Mouse (Mus musculus) retina, postnatal 1 day (tissue): Measurements from ENCODE around the gene Nup153.
A peak's percentile ranks its signal among the peaks of the same experiment; 100 is the strongest.

Source experiments
- DNase-seq: peaks from one replicate; pipeline ENCODE4 v3.0.0-alpha.2; 2012

The Nup153 gene

DNA sequence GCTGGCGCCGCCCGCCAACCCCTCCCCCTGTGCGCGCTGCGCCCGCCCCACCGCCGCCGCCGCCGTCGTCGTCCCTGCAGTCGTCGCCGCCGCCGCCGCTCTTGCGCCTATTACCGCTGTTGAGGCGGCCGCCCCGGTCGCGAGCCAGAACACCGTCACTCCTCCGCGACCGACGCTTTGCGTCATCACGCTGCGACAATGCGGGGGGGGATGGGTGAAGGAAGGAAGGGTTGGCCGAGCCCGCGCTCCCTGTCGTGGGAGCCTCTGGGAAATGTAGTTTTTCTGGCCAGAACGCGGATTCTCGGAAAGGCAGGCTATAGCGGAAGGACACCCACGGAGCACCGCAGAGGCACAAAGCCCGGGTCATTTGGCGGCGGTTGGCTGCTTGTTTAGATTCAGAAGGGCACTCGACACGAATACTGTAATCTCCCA is at the start of gene Nup153:
Nup153 (minus strand) TSS at position 104 of the 432 bp plus-strand sequence.
- DNase-seq, result peak; percentile 99

DNA sequence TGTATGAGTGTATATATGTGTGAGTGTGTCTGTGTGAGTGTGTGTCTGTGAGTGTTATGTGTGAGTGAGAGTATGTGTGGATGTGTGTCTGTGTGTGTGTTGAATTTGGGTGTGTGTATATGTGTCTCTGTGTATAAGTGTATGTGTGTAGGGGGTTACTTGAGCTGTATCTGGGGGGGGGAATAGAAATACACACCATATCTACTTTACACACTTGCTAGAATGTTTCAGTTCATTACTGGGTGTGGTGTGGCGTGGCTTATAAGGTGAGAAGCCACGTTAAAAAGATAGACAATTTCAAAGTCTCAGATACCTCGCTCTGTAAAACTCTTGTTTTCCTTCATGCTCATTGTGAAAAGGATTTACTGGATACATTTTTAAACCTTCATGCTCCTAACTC is 49.7 kb upstream of the Nup153 start:
- DNase-seq, result no peak

DNA sequence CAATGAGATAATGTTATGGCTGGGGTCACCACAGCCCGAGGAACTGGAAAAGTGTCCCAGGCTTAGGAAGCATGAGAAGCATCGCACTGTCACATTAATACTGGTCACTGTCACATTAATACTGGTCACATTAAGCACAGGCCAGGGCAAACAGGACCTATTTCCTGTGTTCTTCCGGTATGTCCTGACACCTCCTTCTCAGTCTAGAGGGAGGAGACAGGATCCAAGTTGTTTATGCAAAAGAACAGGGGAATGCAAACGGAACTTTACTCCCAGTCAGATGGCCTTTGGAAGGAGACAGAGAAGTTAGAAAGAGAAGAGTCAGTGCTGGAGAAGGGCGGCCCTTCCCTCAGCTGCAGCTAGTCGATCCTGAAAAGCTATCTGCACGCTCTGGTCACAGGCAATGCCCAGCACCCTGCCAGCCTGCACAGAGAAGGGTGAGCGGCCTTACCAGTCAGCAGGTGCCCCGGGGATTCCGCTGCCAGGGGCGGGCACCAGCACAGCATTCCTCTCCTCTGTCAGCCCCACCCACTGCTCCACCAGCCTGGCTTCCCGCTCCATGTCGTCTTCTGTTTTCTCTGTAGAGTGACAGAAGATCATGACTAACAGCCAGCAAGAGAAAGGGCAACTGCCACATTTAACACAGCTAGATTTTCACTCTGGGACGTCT is 49.0 kb upstream of the Nup153 start:
- DNase-seq, result no peak

DNA sequence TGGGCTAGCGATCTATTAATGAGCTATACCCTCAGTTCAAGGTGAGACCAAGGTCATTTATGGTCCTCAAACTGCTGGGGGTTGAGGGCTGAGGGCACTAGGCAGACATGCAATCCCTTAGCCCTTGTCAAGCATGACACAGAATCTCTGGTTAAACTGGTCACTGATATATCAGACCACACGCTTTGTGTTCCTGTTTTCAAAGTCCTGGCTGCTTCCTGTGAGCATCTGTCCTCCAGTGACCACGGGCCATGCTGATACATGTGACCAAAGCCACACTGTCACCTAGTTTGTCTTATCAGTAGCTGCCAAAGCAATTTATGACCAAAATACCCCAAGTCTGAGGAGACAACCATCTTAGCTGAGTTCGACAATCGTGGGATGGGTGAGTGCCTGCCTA is 47.3 kb upstream of the Nup153 start:
- no peak for DNase-seq

DNA sequence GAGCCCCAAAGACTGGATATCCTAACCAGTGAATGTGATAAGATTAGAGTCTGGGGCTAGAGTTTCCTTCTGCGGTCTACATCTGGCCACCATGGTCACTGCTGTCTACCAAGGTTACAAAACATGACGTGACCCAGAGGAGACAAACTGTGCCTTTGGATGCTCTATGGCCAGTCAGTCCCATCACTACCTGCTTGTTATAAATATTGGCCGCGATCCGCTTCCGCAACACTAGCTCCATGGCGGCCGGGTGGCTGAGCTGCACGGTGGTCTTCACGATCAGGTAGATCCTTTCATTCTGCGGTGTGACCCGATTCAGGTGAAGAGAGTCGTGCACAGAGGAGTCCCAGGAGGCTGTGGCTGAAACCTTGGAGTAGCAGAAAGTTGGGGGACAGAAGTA is 44.8 kb upstream of the Nup153 start:
- no peak for DNase-seq

DNA sequence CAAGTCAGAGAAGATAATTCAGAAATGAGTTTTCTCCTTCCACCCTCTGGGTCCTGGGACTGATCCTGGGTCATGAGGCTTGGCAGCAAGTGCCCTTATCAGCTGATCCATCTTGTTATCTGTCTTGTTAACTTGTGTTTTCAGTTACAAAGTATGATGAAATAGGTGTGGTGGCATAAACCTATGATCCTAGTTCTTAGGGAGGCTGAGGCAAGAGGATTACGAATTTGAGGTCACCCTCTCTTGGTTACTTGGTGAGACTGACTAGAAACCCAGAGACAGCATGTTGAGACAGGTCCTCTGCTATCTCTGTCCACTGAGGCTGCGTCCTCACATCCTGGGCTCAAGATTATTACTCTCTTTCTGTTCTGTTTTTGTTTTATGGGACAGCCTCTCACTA is 37.6 kb upstream of the Nup153 start:
- DNase-seq, result no peak

DNA sequence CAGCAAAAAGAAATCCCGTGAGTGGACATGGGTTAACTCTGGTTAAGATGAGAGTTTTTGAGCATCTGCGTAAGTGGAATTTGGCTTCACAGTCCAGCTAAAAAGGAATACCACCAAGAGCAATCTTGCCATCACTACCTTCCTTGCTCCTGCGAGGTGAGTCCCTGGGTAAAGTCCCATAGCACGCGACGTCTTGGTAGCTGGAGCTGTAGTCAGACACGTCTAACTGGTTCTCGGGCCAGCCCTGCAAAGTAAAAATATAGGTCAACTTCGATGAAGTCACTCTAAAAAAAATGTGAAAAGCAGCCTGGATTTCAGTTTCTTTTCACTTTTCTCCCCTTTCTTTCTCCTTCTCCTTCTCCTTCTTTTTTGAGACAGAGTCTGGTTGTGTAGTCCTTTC is 35.5 kb upstream of the Nup153 start:
- DNase-seq, result no peak

DNA sequence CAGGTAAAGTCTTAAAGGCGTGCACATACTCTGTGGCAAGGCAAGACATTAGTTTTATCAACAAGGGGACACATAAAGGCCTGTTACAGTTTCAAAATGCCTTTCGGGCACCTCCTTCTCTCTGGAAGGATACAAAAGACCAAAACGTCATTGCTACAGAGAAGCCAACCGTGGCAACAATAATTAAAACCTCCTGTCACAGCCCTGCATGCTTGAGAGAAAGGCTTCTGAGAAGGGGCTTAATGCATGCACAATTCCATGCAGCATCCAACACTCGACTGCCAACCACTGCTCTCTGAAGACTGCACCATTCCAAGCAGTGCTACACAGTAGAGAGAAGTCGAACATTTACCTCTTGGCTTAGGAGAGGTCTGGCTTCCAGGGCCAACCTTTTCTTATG is 33.2 kb upstream of the Nup153 start:
- no peak for DNase-seq

DNA sequence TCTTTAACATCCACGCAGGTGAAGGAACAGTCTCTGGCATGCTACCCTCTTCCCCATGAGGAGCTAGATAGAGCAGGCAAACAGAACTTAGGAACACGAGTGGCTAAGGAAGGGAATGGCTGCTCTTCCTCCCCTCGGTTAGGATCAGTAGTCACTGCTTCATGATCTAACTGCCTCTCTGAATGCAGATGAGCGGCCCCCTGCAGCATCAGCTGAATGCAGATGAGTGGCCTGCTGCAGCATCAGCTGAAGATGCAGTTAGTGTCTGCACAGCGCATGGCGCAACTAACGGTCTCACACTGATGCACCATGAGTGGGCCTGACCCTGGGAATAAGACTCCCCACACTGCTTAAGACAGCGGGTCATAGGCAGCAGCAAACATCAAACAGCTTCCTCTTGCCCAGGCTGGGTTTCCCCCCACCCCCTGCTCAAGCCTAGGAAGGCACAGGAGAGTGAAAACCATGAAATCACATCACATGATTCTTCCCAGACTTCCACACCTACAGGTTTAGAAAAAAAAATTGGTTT is 31.6 kb upstream of the Nup153 start:
- no peak for DNase-seq

DNA sequence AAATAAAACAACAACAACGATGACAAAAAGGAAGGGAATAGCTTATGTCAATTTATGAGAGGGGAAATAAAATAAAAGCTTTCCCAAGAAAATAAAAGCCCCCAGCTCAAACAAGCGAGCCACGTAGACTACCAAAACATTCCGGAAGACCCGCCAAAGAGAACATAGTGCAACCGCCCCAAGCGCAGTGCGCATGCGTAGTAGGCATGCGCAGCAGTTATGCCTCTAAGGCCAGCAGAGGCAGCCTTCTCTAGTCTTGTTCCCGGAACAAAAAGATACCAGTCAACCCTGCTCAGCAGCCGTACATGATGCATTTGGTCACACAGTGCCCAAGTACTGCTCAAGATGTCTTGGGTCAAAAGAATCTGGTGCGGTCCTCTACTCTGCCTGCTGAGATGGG is 30.9 kb upstream of the Nup153 start:
- no peak for DNase-seq

DNA sequence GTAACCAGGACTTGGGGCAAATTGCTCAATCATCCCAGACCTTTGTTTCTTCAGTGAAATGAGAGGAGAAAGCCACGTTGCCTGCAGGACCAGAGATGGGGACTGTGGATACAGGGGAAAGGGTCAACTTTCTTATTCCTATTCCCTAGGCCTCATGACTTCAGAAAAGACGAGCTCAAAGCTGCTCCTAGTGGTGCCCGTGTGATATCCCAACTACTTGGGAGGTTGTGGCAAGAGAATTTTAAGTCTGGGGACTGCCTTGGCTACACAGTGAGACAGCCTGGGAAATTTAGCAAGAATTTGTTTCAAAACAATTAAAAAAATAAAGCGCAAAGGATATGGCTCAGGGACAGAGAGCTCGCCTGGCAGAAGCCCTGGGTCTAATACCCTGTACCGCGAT is 30.2 kb upstream of the Nup153 start:
- DNase-seq, result no peak

DNA sequence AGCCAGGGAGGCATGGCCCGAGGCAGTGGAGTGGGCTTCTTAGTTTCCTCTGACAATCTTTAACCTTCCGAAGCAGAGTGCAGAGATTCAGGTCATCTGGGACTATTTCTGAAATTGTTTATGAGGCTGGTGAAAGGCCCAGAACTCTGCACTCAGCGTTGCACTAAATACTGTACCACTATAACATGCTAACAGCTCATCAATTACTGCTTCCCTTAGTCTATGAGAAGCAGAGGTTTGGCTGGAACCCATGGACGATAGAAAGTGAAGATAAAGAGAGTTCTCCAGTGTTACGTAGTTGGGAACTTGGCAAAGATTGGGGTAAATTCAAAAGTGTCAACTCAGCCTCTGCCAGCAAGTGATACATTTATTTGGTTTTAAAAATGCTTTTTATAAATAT is 25.6 kb upstream of the Nup153 start:
- DNase-seq, result no peak

DNA sequence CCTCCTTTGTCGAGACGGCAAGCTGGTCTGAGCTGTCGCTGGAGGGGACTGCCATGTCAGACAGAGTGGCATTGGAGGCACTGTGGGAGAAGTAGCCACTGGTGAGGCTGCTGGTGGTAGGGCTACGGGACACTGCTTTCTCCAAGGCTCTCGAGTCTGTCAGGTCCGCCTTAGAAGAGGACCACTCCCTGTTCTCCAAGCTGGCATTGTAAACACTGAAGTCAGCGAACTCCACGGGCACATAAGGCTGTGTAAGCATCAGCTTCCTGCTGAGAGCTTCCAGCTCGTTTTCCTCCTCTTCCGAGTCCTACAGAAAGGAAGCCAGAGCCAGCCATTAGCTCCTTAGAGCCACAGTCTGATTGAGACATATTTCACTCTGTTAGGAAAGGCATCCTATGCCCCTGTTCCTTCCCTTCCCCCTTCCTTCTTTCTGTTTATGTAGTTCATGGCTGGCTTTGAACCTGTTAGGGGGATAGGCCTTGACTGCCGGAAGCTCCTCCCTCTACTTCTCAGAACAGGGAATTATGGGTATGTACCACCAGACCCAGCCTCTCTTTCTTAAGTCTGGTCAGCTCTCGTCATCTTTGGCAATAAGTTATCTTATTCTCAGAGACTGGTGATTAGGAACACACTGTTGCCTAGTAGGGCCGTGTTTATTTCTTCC is 25.0 kb upstream of the Nup153 start:
- no peak for DNase-seq

DNA sequence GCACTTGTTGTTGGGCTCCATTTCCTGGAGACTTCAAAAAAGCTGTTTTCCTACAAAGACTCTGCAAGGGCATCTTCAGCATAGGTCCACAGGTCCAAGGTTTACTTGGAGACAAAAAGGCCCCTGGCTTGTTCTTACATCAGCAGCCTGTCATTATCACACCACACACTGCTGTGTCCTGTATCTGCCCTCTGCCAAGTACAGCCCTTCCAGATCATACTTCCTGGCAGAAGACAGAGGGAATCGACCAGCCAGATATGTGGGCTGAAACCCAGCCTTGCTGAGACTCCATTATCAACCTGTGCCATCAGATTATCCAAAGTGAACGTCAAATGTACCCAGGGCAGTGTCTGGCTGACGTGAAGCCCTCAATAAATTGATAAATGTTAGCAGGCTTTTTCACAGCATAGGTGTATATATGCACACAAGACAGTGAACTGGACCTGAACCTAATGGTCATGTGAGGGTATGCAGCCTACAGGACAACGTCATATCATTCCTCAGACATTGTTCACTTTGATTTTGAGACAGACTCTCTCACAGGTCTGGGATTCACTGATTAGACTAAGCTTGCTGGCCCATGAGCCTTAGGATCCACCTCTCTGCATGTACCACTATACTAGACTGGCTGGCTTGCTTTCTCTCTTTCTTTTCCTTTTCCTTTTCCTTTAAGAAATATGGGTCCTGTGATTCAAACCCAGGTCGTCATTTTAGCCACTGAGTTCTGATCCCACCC is 20.6 kb upstream of the Nup153 start:
- no peak for DNase-seq

DNA sequence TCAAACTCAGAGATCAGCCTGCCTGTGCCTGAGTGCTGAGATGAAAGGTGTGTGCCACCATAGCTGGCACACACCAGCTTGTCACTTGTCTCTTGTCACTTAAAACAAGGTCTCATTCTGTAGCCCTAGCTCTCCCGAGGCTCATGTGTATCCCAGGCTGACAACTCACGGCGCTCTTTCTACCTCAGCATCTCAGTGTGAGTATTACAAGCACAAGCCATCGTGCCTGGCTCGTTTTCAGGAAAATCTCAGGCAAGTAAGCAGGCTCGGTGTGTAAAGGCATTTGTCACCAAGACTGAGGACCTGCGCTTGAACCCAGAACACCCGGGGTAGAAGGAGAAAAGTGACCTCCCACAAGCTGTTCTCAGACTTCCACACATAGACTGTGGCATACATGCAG is 16.1 kb upstream of the Nup153 start:
- DNase-seq, result no peak

DNA sequence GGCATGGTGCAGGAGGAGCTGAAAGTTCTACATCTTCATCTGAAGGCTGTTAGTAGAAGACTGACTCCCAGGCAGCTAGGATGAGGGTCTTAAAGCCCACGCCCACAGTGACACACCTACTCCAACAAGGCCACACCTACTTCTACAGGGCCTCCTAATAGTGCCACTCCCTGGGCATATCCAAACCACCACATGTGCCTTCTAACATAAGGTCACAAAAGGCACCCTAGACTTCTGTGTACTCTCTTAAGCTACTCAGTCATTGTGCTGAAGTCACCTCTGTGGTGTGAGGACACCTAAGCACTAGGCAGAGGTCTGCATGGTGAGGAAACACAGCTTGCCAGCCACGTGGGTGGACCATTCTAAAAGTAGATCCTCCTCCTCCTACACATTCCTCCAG is 14.6 kb upstream of the Nup153 start:
- DNase-seq, result no peak

DNA sequence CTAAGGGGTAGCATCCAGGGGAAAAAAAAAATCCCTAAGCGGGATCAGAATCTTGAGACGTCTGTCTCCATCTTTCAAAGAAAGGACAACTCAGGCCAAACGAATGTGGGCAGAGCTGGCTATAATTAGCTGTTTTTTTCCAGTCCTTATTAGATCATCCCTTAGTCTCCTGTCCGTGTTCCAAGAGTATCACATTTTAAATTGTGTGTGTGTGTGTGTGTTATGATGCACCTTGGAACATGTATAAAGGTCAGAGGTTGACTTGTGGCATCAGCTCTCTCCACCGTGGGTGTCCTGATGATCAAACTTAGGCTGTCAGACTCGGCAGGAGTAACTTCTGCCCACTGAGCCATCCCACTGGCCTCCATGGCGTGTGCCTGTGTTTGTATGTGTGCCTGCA is 11.7 kb upstream of the Nup153 start:
- DNase-seq, result no peak

DNA sequence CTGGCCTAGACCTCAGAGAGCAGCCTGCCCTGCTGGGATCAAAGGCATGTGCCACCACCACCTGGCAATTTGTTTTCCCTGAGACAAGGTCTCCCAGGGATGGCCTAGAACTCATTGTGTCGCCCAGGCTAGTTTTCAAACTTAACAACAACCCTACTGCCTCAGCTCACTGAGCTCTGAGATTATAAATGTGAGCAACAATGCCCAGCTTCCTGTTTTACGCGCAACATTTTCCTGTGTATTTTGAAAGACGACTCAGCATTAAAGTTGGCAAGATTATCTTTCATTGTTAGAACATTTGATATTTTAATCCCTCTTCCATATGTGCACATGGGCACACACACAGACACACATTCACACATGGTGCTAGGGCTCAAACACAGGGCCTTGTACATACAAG is 9.7 kb upstream of the Nup153 start:
- DNase-seq, result no peak

DNA sequence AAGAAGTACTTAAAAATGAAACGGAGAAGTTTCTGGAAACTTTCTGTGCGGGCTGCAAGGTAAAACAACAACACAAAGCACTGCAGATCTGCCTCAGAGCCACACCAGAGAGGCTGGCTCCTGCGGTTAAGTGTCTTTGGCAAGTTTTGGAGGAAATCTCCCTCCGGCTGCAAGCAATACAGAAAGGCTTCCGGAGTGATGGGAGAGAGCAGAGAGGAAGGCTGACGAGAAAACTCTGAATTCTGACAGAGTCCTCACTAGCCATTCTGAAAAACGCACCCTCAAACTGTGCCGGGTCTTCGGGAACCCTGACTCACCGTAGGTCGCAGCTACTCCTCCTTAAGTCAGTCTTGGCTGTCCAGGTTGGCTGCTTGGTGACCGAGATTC is 8.7 kb upstream of the Nup153 start:
- DNase-seq, result peak; percentile 17

DNA sequence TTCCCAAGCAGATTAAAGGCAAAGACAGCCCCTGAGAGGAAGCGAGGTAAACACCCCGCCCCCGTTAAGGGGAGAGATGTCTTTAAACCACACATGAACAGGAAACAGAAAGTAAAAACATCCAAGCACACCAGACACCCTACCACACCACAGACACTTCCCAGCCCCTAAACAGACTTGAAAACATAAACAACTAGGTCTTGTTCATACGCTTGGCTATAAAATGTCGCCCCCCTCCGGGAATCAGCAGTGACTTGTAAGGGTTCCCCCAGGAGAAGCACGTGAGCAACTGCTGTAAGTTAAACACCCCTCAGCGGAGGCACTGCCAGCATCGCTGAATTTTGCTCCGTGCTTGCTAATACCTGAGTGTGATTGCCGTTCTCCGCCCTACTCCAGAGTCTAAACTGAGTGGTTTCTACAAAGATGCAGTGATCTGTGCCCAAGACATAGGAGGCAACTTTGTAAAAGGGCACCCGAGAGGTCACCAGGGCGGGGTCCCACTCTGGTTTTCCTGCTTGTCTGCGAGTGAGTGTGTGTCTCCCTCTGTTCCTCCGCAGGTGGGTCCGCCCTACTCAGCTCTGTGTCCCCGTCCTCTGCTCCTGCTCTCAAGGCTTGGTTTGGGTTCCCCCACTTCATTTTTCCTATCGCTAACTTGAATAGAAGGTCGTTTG is 8.2 kb upstream of the Nup153 start:
- DNase-seq, result peak; percentile 68

DNA sequence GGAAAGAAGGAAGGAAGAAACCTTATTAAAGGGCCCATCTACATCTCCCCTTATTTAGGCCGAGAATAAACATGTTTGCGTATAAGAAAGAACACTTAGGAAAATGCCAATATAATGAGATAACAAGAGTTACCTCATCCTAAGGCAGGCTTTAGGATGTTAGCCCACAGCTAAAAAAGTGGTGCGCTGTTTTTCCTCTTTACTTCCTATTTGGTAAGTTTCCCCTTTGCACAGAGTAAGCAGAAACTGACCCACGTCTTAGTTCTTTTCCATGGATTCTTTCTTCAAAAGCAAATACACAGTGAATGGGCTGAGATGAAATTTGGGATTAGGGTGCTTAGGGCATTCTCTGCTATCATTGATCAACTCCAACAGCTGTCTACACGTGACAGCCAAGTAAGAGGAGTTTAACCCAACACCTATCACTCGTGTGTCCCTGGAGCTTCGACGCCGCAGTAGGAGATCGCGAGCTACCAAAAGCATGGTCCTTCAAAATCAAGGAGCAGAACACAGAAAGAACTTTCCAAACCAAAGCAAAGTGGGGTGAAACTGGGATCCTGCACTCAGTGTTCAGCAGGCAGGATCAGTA is 7.6 kb upstream of the Nup153 start:
- DNase-seq, result no peak

DNA sequence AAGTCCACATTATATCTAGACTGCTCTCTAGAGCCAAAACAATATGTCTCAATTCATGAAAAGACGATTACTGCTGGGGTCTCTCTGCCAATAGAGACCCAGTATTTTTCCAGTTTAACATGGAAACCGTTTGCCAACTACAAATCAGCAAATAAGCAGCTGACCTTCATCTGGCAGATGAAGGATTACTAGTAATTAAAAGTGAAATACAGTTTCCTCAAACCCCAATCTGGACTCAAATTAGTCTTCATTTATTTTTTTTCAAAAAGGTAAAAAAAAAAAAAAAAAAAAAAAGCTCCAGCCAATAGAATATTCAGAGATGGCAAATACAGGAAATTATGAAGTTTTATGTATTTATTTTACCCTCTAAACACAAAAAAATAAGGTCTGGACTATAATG is 2.3 kb upstream of the Nup153 start:
- no peak for DNase-seq

DNA sequence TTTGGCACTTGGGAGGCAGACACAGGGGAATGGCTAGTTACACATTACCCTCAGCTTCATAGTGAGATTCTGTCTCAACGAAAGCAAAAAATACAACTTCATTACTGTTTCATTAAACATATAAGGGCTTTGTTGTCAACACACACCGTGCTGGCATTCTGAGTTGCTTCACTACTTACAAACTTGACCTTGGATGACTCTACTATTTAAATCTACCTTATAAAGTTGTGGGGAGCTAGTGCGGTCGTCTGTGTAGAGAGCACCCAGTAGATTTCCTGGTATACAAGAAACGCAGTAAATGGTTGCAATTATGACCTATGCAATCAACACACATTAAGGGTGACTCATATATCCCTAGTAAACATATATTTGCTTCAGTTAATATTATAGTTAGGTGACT is 671 bp upstream of the Nup153 start:
- DNase-seq, result no peak
